Mouse (Mus musculus) kidney, postnatal 36 days (tissue): Measurements from ENCODE around the gene Rbfox3.

Experiments
- DNase-seq, 2 experiments: peaks; one replicate each; pipeline ENCODE4 v3.0.0; 2021 to 2022; ENCODE audit warnings: mixed read lengths in 2 of 2

Gene Rbfox3

DNA sequence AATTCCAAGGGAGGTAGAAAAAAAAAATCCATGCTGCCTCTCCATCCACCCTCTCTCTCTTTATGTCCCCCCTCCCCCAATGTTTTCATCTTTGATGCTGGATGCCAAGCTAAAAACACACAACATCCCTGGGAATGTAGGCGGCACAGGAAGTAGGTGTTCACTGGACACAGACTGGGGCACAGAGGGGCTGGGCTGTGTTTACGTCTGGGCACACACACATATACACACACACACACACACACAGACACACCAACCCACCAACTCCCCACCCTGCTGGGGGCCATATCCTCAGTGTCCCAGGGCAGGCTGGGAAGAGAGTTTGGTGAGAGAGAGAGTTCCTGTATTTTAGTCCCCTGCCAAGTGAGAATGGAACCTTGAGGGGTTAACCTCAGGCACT lies 417.9 kb downstream of the Rbfox3 start:
- no peak for DNase-seq

DNA sequence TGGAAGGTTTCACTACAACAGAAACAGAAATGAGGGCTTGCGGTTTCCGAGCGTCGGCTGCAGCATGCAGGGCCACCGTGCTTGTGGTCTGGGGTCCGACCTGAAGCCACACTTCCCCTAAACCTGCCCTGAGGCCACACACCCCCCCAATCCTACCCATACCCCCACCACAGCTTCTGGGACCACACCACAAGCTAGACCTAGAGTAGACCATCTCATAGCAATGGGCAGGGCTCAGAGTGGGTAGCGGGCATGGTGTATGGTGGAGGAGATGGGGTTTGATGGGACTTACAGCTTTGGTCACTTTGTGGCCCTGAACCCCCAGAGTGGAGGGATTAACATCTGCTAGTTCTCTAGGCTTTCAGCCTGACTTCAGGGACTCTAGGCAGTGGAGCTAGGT lies 420.2 kb downstream of the Rbfox3 start:
- no peak for DNase-seq

DNA sequence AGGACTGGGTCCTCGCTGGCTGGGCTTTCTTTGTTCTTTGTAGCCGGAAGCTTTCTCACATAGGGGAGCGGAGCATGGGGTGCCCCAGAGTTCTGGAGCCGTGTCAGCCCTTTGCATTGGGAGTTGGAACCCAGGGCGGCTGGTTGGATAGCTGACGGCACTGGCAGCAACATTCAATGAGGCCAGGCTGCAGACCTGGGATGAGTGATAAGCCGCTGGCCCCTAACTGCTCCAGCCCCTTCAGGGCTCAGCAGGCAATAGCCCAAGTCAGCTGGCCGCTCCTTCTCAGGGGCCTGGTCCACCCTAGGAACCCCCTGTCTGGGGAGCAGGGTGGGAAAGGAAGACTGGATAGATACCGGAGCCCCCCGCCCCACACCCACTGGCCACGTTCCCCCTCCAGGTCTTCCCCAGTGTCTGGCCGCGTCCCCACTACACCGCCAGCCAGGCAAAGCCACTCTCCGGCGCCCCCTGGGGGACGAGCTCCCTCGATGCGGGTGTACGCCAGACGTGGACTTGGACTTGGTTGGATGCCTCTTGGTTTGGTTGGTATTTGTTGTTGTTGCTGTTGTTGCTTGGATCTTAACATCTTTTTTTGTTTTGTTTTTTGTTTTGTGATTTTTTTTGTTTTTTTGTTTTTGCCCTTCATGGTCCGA lies 420.7 kb downstream of the Rbfox3 start:
- peak; percentile 53 to 91 for DNase-seq

DNA sequence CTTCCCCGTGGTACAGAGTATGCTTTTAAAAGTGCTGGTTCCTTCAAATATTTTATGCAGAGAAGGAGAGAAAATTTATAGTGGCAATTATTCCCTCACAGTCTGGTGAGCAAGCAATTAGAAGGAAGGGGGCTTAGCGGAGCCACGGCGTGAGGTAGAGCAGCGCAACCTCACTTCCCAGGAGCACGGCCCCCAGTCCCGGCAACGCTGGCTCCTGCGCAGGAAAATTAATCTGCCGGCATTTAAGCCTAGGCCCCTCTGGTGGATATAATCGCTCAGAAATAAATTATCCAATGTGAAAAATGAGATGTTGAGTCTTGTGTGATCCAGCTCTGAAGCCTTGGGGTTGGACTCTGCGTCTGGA lies 422.5 kb downstream of the Rbfox3 start:
- DNase-seq: no peak

DNA sequence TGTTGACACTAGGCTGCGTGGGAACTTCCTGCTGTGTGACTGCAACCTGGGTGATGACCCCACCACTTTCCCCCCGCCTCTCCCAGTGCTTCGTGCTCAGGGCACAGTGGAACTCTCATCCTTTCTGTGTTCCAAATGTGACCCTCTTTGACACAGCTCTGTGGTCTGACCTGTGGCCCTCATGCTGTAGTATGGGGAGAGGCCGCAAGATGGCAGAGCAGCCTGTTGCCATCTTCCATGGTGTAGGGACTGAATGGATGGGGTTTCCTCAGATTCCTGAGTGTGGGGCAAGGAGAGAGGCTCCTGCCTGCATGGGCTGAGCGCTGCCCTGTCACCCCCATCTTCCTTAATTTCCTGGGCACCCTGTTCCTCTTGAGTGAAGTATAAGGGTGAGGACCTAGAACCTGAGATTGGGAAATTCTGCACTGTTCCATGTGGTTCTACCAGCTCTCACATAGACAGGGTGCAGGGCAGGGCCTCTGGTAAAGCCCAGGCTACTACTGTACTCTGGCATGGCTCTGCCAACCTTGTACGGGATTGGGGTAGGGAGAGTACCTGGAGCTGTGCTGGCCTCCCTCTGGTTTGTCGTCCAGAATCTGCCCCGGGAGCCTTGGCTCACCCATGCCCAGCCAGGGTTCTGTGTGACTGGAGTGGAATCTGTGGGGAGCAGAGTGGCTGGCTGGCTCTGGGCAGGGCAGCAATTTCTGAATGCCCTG lies 423.0 kb downstream of the Rbfox3 start:
- DNase-seq: peak in 1 of 2 experiments; percentile 64

DNA sequence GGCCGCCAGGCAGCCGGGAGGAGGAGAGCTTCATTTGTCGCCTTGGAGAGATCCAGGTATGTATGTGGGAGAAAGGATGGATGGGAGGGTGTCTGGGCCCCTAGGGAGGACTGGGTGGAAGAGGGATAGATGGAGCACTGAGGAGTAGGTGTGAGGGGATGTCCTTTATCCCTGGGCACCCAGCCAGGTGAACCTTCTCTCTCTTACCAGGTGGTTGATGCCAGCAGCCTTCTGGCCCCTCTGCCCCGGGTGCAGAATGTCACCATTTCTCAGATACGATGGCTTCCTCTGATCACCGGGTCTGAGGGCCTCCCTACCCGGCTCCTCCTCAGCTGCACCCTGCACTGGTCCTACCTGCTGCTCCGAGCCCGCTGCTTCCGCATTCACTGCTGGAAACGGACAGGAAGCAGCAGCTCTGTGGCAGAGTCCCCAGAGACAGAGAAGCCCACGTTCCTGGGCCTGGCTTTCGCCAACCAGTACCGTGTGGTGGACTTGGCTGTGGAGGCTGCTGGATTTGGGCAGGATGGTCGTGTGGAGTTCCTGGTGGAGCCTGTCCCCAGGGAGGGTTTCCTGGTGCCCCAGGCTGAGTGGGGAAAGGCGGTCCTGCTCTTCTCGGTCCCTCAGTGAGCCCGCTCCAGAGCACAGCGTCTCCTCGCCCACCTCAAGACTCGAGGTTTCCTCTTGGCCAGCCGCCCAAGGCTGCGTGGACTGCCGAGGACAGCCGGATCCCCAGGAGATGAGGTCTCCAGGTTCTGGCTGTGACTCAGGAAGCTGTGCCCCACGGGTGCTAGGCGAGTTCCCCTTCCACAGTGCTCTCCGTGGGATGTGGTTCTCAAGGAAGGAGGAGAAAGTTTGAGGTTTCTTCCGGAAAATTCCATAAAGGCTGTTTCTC lies 424.3 kb downstream of the Rbfox3 start:
- DNase-seq: peak in 1 of 2 experiments; percentile 46

DNA sequence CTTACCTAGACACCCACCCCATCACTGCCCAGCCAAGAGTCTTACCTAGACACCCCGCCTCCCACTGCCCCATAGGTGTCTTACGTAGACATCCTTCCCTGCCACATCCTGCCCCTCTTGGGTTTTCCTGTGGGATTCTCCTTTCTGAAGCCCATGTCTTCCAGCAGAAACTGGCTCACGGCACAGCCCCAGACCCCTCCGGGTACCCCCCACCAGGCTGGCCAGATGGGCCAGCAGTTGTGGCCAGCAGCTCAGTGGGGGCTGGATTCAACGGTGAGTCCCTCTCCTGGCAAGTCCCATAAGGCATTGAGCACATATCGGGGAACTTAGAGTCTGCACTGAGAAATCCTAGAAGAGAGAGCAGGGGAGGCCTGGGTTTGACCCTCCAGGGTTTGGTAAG lies 425.1 kb downstream of the Rbfox3 start:
- DNase-seq: no peak

DNA sequence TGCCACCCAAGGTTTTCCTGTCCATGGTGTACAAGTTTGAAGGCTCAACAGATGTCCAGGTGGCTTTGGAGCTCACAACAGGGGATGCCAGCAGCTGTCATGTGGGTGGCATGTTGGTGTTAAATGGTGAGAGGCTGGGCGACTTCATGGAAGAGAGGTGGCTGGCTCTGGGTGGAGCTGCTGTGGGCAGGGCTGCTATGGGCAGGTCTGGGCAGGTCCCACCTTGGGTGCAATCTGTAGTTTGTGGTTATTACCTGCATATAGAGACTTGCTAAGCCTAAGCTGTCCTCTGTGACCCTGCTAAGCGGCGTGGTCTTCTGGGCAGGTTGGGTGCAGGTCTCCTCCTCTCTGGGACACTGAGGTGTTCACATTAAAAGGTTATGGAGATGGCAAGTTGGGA lies 425.6 kb downstream of the Rbfox3 start:
- no peak for DNase-seq

DNA sequence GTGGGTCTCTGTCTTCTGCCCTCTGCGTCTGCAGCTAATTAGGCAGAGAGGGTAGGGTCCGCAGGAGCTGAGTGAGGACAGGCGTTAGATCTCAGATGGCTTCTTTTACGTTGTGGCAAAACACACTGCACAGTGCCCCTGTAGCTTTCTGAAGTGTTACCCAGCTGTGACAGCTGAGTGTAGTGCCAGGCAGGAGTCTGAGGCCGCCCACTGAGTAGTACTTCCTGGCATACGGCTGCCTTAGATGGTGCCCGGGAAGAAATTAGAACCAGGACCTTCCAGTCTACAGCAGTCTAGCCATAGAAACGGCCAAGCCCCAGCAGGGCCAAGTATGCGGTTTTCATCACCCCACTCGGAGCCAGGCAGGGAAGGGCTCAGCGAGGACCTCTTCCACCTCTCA lies 426.1 kb downstream of the Rbfox3 start:
- DNase-seq: no peak

DNA sequence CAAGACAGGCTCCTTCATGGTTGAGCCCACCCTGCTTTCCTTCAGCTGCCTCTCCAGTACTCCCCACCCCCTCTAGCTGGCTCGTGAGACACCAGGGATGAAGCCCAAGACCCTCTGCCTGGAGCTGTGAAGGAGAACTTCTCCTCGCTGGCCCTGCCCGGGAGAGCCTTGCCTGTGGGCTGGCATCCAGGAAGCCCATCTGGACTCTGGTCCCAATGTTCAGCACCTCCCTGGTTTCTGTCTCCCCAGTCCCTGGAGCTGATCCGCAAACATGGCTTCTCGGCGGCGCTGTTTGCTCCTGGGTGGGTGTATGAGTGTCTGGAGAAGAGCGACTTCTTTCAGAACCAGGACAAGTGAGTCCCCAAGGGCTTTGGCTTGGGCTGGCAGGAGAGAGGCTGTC lies 427.2 kb downstream of the Rbfox3 start:
- no peak for DNase-seq

DNA sequence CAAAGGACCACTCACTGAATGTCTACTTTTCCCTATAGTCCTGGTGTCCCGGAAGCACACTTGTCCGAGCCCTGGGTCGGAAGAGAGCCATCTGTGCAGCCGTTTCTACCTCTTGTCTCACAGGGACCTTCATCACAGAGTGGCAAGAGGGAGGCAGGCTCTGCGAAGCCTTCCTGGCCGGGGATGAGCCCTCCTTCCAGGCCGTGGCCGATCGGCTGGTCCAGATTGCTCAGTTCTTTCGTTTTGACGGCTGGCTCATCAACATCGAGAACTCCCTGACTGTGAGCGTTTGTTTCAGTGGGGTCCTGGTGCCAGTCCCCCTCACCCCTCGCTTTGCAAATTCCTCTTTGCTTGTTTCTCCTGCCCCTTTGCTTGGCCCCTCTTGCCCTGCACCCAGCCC lies 429.6 kb downstream of the Rbfox3 start:
- DNase-seq: no peak

DNA sequence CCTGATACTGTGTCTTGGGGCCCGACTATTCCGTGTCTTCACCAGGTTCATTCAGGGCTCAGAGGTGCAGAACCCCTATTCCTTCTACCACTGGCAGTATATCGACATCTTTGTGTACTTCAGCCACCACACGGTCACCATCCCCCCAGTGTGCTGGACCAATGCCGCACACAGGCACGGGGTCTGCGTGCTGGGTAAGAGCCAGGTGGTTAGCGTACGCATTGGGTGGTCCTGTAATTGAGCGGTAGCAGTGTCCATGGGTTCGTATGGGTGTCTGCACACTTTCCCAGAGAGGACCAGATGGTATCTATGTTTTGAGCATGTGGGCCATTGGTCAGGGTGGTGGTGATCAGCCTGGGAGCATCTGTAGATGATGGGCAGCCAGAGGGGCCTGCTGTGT lies 430.2 kb downstream of the Rbfox3 start:
- no peak for DNase-seq

DNA sequence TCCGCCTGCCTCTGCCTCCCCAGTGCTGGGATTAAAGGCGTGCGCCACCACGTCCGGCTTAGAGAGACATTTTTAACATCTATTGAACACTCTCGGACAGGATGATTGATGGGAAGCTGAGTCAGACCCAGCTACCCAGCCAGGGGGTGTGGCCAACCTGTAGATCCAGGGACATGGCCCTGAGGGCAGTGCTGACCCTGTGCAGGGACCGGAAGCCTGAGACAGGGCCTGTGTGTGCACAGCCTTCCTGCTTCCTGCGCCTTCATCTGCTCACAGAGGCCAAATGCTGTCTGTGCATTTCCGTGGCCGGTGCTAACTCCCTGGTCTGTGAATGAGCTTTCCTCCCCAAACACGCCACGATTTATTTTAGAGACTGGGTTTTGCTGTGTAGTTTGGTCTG lies 431.6 kb downstream of the Rbfox3 start:
- DNase-seq: peak; percentile 66 to 77

DNA sequence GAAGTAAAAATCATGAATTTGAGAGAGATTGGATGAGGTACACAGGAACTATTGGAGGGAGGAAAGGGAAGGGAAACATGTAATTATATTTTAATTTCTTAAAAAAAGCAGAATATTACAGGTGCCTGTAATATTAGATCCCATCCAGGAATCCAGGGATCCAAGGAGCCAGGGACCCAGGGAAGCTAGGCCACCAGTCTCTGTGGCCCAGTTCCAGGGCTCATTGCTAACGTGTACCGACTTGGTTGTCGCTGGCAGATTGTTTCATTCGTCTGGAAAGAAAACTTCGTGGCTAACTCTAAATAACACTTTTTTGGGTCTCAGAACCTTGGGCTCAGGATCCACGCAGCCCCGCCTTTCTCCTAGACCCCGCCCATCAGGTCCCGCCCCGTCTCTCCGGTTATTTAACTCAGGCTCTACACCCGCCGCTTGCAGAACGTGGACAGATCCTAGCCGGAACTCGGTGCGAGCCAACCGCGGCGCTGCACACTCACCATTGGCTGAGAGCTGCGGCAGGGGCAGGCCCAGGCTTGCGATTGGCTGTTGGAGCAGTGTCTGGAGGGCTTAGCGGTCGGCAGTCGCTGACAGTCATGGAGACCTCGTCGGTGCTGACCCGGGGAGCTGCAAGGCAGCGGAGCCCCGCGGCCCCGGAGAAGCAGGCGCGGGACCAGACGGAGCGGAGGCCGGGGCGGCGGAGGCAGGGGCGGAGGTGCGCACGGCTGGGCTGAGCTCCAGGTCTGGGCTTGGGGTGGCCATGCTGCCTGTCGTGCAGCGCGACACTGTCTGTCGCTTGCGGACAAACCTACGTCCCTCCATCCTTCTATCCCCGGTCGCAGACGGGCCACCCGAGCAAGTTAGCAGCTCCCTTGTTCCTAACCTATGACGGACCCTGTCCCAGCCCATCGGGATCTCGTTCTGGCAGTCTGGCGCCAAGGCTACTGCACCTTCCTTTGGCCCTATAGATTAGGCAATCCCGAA lies 434.7 kb downstream of the Rbfox3 start, which contains the start of gene Engase:
Engase (plus strand) TSS at position 434 of the 978 bp plus-strand sequence.
- DNase-seq: peak; percentile 98

DNA sequence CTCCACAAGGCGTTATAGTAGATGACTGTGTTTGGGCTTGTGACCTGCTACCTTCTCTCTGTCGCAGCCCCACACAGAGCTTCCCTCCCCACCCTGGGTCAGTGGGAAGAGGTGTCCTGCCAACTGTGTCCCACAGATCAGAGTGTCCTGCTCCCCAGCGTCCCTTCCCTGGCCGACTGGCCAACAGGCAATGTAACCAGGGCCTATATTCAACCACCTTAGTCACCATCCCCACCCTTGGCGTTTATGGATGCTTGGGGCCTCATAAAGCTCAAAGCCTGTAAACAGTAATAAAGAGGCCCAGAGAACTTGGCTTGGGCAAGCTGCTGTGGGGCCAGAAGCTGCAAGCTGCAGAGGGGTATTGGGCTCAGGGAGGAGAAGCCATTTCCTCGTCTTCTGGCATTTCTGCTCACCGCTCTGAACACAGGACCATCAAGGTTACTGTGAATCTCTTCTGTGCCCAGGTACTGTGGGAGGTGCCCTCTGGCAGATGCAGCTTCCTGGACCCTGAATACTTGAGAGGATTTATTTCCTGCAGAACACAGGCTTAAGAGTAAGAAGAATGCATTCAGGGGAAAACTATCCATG lies 435.8 kb downstream of the Rbfox3 start:
- no peak for DNase-seq

DNA sequence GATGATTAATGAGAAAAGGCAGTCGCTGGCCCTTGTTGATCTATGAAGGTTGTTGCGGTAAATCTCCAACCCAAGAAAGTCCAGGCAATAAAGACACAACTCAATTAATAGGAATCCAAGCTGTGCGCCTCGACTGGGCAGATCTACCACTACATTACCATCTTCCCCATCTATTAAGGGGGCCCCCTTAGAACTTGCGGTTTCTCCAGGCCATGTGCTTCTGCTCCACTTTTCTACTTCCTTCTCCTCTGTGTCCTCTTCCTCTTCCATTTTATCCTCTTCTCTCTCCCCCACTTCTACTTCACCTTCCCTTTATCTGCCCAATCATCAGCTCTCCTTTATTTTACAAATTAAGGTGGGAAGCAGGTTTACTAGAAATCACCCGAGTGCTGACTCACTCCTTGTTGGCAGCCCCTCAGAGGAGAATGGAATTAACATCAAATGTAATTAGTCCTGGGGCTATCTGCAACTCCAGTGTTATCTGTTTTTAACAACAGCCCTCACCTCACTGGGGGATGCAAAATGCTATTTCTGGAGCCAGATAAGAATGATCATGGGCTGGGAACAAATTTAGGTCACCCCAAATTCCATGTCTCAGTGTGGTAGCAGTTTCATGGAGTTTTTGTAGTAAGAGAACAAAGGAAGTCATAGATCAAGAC lies 437.4 kb downstream of the Rbfox3 start:
- no peak for DNase-seq

DNA sequence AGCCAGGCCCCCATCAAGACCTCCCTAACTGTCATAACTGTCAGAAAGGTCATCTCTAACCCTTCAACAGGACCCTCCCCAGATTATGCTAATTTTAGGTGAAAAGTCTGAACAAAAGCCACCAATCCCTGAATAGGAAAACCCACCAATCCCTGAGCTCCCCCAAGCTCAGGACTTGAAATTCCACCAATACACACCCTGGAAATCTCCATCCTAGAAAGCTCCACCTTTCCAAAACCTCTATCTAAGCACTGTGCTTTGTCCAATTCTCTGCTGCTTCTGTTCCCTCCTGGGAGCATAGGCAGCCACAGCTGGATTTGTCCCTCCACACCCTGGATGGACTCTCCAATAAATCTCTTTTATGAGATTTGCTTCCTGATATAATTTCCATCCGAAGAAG lies 438.2 kb downstream of the Rbfox3 start:
- no peak for DNase-seq

DNA sequence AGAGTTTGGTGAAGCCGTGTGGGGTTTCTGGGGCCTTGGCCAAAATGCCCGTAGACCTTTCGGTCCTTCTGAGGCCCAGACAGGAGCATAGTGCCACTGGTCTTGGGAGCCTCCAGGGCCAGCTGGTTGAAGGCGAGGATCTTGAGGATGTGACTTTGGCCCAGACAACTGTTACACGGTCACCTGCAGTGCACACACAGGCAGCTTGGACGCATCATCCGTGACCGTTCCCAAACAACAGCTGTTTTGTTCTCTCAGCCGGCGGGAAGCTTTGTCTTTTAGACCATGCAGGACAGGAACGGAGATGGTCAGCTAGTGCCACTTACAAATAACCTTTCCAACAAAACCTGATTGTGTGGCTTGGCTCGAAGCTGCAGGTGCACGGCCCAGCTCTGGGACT lies 439.7 kb downstream of the Rbfox3 start:
- no peak for DNase-seq

DNA sequence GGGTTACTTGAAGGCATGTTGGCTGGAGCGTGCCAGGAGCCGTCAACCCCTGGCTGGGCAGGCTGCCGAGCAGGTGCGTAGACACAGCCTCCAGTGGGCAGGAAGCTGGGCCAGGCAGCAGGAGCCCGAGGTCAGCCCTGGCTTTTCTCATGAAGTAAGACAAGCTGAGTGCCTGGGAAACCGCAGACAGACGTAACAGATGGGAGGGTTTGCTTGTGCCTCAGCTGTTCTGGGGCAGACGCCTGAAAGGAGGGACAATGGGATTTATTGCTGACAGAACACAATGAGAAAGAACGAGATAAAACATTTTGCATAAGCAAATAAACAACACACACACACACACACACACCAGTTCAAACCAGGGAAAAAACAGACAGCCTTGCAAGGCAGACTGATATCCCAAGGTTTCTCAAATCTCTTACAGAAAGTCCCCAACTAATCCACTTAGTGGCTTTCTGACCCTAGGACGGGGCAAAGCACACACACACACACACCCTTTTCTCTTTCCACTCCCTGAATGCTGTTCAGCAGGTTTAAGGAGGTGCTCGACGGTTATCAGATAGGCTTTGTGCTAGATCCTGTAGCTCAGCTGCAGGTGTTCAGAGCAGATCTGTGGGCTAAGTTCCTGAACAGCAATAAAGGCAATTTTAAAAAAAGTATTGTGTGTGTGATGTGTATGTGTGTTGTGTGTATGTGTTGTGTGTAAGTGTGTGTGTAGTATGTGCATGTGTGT lies 441.0 kb downstream of the Rbfox3 start:
- no peak for DNase-seq

DNA sequence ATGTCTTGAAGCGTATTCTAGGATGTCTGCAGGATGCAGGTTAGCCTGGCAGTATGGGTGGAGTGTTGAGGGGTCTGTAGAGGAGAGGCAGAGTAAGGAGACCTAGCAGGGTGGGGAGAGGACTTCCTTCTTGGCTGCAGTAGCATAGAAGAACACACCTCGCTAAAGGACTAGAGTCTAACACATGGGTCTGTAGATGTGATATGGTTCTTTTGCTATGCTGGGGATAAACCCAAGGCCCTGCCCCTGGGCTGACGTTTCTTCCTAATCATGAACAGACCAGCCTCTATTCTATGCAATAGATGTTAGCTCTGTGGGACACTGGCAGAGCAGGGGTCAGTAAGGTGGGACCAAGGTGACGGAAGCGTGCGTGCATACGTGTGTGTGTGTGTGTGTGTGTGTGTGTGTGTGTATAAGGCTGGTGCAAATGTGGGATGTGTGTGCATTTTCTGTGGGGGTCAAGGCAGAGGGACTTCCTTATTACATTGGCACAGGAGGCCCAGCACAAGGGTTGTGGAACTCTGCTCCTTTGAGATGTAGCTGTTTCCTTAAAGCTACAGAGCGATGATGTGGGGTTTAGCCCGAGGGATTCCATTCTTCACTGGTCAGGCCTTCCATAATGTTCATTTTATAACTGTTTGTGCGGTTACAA lies 441.8 kb downstream of the Rbfox3 start:
- no peak for DNase-seq
